Mouse (Mus musculus) bone marrow, adult 2 months (tissue): ENCODE results near the gene Nubp2. TPM values are rescaled to one million over a fixed set of nuclear protein-coding genes. Genes with fewer than 3 reads are reported as not detected.

ENCODE experiments used
- H3K27ac ChIP-seq: fragments of 200-500 bp; 2 replicates; pipeline ENCODE4 v1.5.1; 2012; ENCODE audit warnings: low read depth, mild to moderate bottlenecking, control low read depth, inconsistent platforms, low read length; ENCODE audit not compliant: control insufficient read depth, poor library complexity, insufficient read depth
- H3K4me1 ChIP-seq: fragments of 200-500 bp; 2 replicates; pipeline ENCODE4 v1.6.1; 2011; ENCODE audit warnings: low read length; ENCODE audit not compliant: control insufficient read depth, insufficient read depth
- H3K4me3 ChIP-seq: fragments of 200-500 bp; replicated peaks from 2 replicates; pipeline ENCODE3; 2011; ENCODE audit warnings: mild to moderate bottlenecking, low read depth, low read length, control low read depth; ENCODE audit not compliant: control insufficient read depth
- CTCF ChIP-seq: fragments of 200-500 bp; IDR thresholded peaks from 2 replicates; pipeline ENCODE4 v1.5.1; 2011; ENCODE audit warnings: low read length, control low read depth; ENCODE audit not compliant: control insufficient read depth, insufficient read depth
- POLR2A ChIP-seq: fragments of 200-500 bp; IDR thresholded peaks from 2 replicates; pipeline ENCODE4 v1.6.1; 2011; ENCODE audit warnings: low read depth, mild to moderate bottlenecking, control low read depth, low read length, borderline replicate concordance; ENCODE audit not compliant: control insufficient read depth
- WGBS: fragments of 180-500 bp; shearing (Covaris S2); methylation state at CpG from one replicate; pipeline ENCODE4 v1.1.7; 2018; 5-methylcytosine and 5-hydroxymethylcytosine counted together
- polyA plus RNA-seq: library from polyadenylated mRNA; stranded (reverse); fragments of >200 nt; gene quantifications from 2 replicates; pipeline ENCODE4 v1.2.4, GENCODE M21; 2011; ENCODE audit warnings: low replicate concordance; ENCODE audit not compliant: missing spikeins, insufficient read depth, insufficient read length

Nubp2 gene
- polyA plus RNA-seq, 1 experiment: 45.6 TPM

GRCm38 (mm10) chr17:24907591-24907990 lies 21.4 kb upstream of the Nubp2 start:
- TF ChIP-seq POLR2A: no peak
- TF ChIP-seq CTCF: no peak
- WGBS: 94% methylated on average over 2 of the region's 2 CpGs
- H3K4me3 ChIP-seq: no peak overlapping the region
- H3K4me1 ChIP-seq: peaks cover 2% of the 10 kb centered on the region; the same call in 1 of the 2 replicates
- H3K27ac ChIP-seq: no peak overlapping the region

- Histone ChIP-seq H3K4me1 (peaks cover 4% of the 10 kb centered on the region; the same call in 1 of the 2 replicates), H3K4me3 (no peak overlapping the region), H3K27ac (peak overlapping the region; percentile 18; the same call in 1 of the 2 replicates)
- TF ChIP-seq CTCF (no peak), POLR2A (no peak)
- 94% methylated on average over 9 of the region's 9 CpGs for WGBS
These were observed 17.6 kb upstream of the Nubp2 start for GRCm38 (mm10) chr17:24903767-24904166.

GRCm38 (mm10) chr17:24902671-24903474 lies 16.7 kb upstream of the Nubp2 start:
- WGBS: 52% methylated on average over 9 of the region's 9 CpGs
- peak overlapping the region; percentile 13 for H3K4me3 ChIP-seq
- TF ChIP-seq POLR2A: no peak
- TF ChIP-seq CTCF: peak; percentile 57
- H3K27ac ChIP-seq: peak overlapping the region; percentile 85
- peaks cover 4% of the 10 kb centered on the region; the same call in 1 of the 2 replicates for H3K4me1 ChIP-seq

- peak overlapping the region; percentile 39 for H3K27ac ChIP-seq
- TF ChIP-seq POLR2A (no peak), CTCF (no peak)
- no peak overlapping the region for H3K4me3 ChIP-seq
- WGBS: 84% methylated on average over 5 of the region's 5 CpGs
- H3K4me1 ChIP-seq: peaks cover 4% of the 10 kb centered on the region; the same call in 1 of the 2 replicates
These were observed 16.0 kb upstream of the Nubp2 start for GRCm38 (mm10) chr17:24902124-24902523.

- H3K4me1 ChIP-seq: peaks cover 4% of the 10 kb centered on the region; the same call in 1 of the 2 replicates
- TF ChIP-seq CTCF (no peak), POLR2A (no peak)
- no peak overlapping the region for H3K27ac ChIP-seq
- H3K4me3 ChIP-seq: no peak overlapping the region
- WGBS: 94% methylated on average over 6 of the region's 6 CpGs
These were observed 13.9 kb upstream of the Nubp2 start for GRCm38 (mm10) chr17:24900014-24900413.

GRCm38 (mm10) chr17:24899153-24899552 lies 13.0 kb upstream of the Nubp2 start:
- Histone ChIP-seq H3K27ac (no peak overlapping the region), H3K4me1 (peaks cover 4% of the 10 kb centered on the region; the same call in 1 of the 2 replicates), H3K4me3 (no peak overlapping the region)
- WGBS: 85% methylated on average over 5 of the region's 5 CpGs
- 0 out of 2 replicates have a peak, but pooled peaks have one; percentile 1 for TF ChIP-seq CTCF
- no peak for TF ChIP-seq POLR2A

GRCm38 (mm10) chr17:24898041-24898854 lies 12.1 kb upstream of the Nubp2 start:
- TF ChIP-seq CTCF: no peak
- no peak for TF ChIP-seq POLR2A
- no peak overlapping the region; the same call in 1 of the 2 replicates for H3K27ac ChIP-seq
- H3K4me1 ChIP-seq: peaks cover 3% of the 10 kb centered on the region; the same call in 1 of the 2 replicates
- 82% methylated on average over 4 of the region's 4 CpGs for WGBS
- no peak overlapping the region for H3K4me3 ChIP-seq

- WGBS: 89% methylated on average over 4 of the region's 4 CpGs
- no peak for TF ChIP-seq POLR2A
- no peak for TF ChIP-seq CTCF
- Histone ChIP-seq H3K4me1 (peaks cover 3% of the 10 kb centered on the region; the same call in 1 of the 2 replicates), H3K27ac (peak overlapping the region; percentile 24; the same call in 1 of the 2 replicates), H3K4me3 (peak overlapping the region; percentile 36)
These were observed 11.5 kb upstream of the Nubp2 start for GRCm38 (mm10) chr17:24897600-24897999.
